Mouse (Mus musculus): ENCODE results near the gene Igsf11.

Gene Igsf11

DNA sequence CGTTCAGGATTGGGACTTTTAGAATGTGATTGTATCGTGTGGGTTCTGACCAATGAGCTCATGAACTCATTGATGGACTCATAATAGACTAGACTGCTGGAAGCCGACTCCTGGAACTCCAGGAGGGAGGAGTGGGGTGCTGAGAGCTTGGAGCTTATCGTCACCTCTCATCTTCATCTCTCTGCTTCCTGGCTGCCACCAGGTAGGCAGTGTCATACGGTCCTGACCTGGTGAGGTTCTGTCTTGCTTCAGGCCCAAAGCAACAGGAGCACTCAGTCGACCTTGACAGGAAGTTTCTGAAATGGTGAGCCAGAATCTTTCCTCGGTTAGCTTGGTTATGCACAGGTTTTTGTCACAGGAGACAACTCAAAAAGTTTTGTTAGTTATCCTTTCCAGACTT is at the start of gene Igsf11:
Igsf11 (plus strand) TSS at position 301 of the 400 bp plus-strand sequence.
- WGBS: 90% methylated on average over 7 of the region's 7 CpGs

GRCm38 (mm10) chr16:38858120-38858749 is 34.2 kb upstream of the Igsf11 start:
- WGBS: 20% methylated on average over 8 of the region's 8 CpGs

DNA sequence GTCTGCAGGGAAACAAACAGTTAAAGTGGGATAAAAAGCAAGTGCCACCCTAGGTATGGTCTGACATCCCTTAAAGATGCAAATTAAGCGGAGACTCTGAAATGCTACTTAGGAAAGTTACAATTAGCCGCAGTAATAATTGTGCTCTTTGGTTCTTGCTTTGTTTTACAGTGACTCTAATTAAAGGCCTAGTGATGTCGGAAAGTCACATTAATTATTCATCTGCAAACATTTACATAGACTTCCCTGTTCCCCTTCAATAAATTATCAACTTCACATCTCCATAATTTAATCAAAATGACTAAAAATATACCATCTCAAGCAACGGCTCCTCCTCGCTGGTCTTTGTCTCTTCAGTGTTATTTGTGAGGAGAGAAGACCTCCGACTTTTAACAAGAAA is 31.9 kb upstream of the Igsf11 start:
- 70% methylated on average over 6 of the region's 6 CpGs for WGBS

DNA sequence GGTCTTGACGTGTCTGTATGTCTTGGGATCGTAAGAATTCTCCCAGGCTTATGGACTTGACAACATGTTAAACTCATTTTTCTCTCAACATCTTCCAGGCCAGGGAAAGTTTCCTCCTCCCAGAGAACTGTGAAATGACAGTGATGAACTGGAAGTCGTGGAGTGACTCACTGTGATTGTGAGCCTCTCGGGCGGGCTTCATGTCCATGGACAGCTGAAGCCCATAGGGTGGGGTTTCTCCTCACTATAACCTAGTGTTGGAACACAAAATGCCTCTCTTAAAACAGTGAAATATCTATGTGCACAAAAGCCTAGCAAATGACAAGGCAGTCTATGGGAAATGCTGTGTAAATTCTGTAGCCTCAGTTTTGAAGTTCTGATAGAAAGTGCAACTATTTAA is 28.1 kb upstream of the Igsf11 start:
- WGBS: 83% methylated on average over 5 of the region's 5 CpGs

GRCm38 (mm10) chr16:38873231-38873630 is 19.2 kb upstream of the Igsf11 start:
- WGBS: 48% methylated on average over 4 of the region's 4 CpGs

DNA sequence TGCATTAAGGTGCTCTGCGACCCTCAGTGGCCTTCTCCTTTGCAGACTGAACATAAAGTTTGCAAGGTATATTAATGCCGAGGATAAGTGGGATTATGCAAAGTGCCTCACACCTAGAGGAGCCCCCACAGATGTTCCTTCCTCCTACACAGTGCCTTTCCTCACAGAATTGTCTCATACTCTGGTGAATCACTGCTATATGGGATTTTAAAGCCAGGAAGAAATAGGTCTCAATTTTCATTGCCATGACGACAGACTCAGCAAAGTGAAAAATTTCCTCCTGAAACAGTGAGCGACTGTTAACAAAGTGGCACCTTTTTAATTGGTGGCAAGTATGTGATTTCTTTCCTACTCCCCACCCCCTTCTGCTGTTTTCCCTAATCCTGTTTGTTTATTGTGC is 18.0 kb upstream of the Igsf11 start:
- WGBS: 25% methylated on average over 4 of the region's 4 CpGs

DNA sequence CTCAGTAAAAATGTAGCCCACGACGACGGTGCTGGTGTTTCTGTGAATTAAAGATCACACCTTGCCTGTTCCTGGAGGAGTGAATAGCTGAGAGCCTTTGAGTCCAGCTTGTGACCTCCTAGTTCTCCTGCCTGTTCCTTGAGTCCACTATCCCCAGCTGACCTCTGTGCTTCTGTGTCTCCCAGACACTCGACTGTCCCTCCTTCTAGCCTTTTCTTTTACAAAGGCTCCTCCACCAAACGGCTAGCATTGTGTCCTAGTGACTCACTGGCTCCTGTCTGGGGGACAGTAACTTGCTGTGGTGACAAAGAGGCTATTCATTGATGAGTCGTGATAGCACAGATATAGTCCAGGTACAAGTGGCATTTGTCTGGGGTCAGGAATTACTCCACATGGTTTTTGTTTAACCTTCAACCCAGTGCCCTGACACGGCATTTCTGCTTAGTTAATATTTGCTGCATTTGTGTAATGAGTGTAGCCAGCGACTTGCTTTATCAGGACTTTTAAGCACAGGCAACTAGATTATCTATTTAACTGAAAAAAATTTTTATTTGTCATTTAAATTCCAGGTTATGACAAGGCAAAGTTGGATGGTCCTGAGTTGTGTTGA is 6.5 kb downstream of the Igsf11 start:
- WGBS: 59% methylated on average over 8 of the region's 8 CpGs

- WGBS: 78% methylated on average over 1 of the region's 1 CpGs
Observed at GRCm38 (mm10) chr16:38900024-38900423, 7.6 kb downstream of the Igsf11 start.

GRCm38 (mm10) chr16:38902111-38902778 is 9.8 kb downstream of the Igsf11 start:
- WGBS: under 1% methylated on average over 71 of the region's 71 CpGs

DNA sequence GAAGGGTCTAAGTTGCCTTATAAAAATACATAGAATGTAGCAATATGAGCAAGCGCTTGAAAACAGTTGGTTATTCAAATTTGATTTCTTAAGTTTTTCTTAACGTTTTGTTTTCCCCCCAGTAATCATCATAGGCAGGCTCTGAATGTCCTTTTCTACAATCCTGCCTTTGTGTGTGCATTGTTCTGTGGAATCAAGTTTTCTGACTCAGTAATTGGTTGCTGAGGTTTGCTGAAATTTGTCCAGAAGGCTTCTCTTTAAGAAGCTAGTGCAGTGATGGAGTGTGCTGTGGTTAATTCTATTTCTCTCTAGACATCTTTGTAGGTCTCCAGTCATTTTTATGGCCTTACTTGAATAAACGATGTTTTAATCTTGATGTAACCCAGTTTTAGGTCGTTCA is 10.5 kb downstream of the Igsf11 start:
- 34% methylated on average over 4 of the region's 4 CpGs for WGBS

- 59% methylated on average over 9 of the region's 9 CpGs for WGBS
Observed at GRCm38 (mm10) chr16:38904202-38904601, 11.7 kb downstream of the Igsf11 start.

DNA sequence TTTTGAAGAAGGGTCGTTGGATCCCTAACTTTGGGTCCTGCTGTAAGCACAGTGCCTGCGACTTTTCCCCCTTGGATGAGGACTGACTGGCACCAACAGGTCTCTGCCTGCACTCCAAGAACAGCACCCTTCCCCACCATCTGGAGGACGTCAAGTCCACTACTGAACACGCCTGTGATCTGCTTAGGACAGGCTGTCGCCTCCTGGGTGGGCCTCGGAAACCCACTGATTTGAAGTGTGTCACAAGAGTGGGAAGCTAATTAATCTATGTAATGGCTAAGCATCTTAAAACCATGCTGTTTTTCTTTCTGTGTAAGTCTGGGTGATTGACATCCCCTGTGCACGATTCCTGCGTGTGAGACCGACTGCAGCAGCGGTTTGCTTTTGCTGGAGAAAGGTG is 13.4 kb downstream of the Igsf11 start:
- WGBS: 76% methylated on average over 10 of the region's 10 CpGs

DNA sequence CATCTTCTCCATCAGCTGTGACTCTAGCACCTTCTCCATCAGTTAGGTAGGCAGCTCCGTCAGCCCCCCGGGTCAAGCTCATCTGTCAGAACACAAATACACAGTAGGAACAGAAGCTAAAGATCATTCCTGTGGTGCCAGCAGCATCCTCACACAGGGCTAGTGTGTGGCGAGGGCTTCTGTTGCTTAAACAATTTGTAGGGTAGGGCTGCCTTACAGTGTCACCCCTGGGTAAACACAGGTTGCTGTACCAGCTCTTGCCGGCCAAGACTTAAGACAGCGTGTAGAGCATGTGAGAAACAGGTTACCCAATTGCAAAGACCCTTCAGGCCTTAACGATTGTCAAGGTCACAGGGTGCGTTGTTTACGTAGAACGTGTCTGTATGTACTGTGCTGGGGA is 15.8 kb downstream of the Igsf11 start:
- WGBS: 76% methylated on average over 9 of the region's 9 CpGs

- WGBS: 73% methylated on average over 12 of the region's 12 CpGs
Observed at GRCm38 (mm10) chr16:38909506-38909905, 17.0 kb downstream of the Igsf11 start.

GRCm38 (mm10) chr16:38910088-38910487 is 17.6 kb downstream of the Igsf11 start:
- 83% methylated on average over 8 of the region's 8 CpGs for WGBS

- WGBS: 89% methylated on average over 4 of the region's 4 CpGs
Observed at GRCm38 (mm10) chr16:38915451-38915850, 23.0 kb downstream of the Igsf11 start.

- 89% methylated on average over 12 of the region's 12 CpGs for WGBS
Observed at GRCm38 (mm10) chr16:38916053-38916786, 23.7 kb downstream of the Igsf11 start.

GRCm38 (mm10) chr16:38916885-38917284 is 24.4 kb downstream of the Igsf11 start:
- 73% methylated on average over 5 of the region's 5 CpGs for WGBS

DNA sequence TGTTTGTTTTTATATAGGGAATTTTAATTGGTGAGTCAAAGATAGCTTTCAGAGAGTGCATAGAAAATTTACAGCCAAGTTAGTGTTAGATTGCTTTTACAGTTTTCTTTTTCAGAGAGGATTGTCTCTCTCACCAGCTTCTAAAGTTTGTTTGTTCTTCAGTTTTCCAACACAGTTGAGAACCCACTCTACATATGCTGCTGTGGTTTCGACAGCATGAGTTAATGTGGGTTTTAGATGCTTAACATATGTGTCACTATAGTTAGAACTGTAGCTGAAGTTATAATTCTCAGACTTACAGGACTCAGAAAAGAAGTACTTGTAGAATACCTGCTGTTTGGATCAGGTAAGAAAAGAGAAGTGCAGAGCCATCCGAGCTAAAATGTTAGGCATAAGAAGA is 25.6 kb downstream of the Igsf11 start:
- WGBS: 49% methylated on average over 2 of the region's 2 CpGs

DNA sequence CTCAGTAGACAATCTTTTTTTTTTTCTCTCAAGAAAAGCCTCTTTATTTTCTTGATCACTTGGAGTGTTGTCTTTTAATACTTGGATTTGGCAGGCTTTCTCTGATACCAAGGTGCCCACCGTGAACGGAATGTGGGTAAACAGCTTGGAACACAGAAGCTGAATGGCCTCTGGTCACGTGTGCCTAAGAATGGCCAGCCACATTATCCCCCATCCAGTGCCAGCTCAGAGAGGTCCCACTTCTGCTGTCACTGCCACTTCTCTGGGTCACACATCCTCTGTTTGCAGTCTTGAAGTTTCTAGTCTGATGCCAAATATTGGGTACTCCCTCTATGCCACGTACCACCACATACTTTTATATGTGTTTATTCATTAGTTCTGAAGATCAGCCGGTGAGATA is 28.0 kb downstream of the Igsf11 start:
- WGBS: 66% methylated on average over 5 of the region's 5 CpGs

DNA sequence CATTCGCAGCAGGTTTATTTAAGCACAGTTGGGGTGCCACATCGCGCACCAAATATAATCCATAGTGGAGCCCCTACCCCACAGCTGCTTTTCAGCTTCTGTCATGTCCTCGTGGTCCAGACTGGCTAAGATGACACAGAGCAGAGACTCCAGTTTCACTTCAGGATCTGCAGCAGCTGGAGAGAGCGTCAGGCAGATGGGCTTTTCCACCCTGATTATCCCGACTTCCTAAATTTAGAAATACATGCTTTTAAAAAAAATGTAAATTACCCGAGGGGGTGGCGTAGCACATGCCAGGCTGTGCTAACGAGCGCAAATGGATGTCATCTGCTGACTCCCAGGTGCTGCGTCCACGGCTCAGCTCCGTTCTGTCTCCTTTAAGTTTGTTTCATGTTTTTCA is 32.5 kb downstream of the Igsf11 start:
- WGBS: 18% methylated on average over 13 of the region's 13 CpGs

DNA sequence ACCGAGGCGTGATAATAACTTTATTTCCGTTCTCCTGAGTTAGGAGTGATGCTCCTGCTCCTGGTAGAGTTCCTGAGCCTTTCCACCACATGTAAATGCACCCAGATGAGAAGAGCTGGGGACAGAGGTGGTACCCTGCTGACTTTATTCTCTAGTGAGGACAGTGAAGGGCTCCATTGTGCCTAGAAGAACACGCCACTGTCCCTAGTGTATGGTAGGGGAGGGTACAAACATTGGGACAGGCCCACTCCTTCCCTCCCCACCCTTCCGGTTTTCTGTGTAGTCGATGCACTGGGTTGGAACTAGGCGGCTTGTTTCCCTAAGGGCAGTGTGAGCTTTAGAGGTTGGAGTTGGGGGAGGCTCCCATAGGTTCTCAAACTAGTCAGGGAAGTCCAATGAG is 36.3 kb downstream of the Igsf11 start:
- WGBS: 74% methylated on average over 7 of the region's 7 CpGs

- 27% methylated on average over 6 of the region's 6 CpGs for WGBS
Observed at GRCm38 (mm10) chr16:38931519-38931918, 39.0 kb downstream of the Igsf11 start.

All from cerebral cortex, adult 2 months (tissue).